Mouse (Mus musculus): ENCODE results near the gene Six3. TPM values are rescaled to one million over a fixed set of nuclear protein-coding genes. Genes with fewer than 3 reads are reported as not detected.

The Six3 gene
- not detected for total RNA-seq (2023)

DNA sequence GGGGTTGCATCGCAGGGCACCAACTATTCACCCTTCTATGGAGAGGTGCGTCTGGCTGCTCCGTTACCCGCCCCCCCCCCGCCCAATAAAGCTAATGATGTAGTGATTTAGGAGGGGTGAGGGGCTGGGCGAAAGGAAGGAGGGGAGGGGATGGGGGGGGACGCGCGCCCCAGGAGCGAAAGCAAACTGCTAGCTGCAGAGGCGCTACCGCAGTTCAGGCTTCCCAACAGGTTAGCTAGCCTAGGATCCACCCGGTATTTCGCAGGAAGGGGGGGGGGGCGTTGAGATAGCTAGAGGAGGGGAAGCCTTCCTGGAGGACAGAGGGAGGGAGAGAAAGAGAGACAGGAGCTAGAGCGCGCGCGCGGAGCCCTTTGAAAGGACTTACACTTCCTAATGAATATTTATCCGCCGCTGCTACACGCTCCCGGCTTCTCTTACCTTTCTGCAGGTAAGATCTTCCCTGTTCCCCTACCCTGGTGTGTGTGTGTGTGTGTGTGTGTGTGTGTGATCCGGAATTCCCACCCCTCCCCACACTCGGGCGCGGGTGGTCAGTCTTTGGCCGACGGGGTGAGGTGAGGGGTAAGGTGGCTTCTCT lies at the start of gene Six3:
Gene Six3 (plus strand): TSS at position 343 of the 595 bp plus-strand sequence.

Other genes starting within 250 kb of the Six3 start
- not detected for gene Six2, start 74.7 kb downstream of the Six3 start, total RNA-seq (2023)